Mouse (Mus musculus) hindbrain, embryonic 16.5 days (tissue): Measurements from ENCODE around the gene Anxa9. TPM values are rescaled to one million over a fixed set of nuclear protein-coding genes. Genes with fewer than 3 reads are reported as not detected.
"Not testable (repeated sequence)": the region's sequence is repeated elsewhere in the genome, so short reads cannot be mapped to it uniquely, and the experiment has no call there.

Experiments used
- ATAC-seq: fragments of 200-750 bp; cut with Nextera tagmentation; 2 replicates; pipeline ENCODE4 v1.8.0; 2017; ENCODE audit warnings: moderate TSS enrichment, moderate library complexity
- H3K27ac ChIP-seq: fragments of 300-500 bp; sonication (generic); 2 replicates; pipeline ENCODE4 v1.5.1; 2014; ENCODE audit warnings: low read depth, mild to moderate bottlenecking, control low read depth, low read length, moderate library complexity
- H3K27me3 ChIP-seq: fragments of 300-500 bp; sonication (generic); replicated peaks from 2 replicates; pipeline ENCODE4 v1.6.1; 2014; ENCODE audit warnings: low read length; ENCODE audit not compliant: control insufficient read depth, insufficient read depth
- H3K36me3 ChIP-seq: fragments of 300-500 bp; sonication (generic); 2 replicates; pipeline ENCODE4 v1.6.1; 2014; ENCODE audit warnings: mild to moderate bottlenecking, low read length, moderate library complexity, mixed read lengths; ENCODE audit not compliant: control insufficient read depth, insufficient read depth
- H3K4me1 ChIP-seq: fragments of 300-500 bp; sonication (generic); 2 replicates; pipeline ENCODE4 v1.6.1; 2014; ENCODE audit warnings: low read depth, low read length; ENCODE audit not compliant: control insufficient read depth, insufficient read depth
- H3K4me2 ChIP-seq: fragments of 300-500 bp; sonication (generic); 2 replicates; pipeline ENCODE4 v1.6.1; 2014; ENCODE audit warnings: mild to moderate bottlenecking, low read length, control low read depth, moderate library complexity
- H3K4me3 ChIP-seq: fragments of 300-500 bp; sonication (generic); 2 replicates; pipeline ENCODE4 v1.5.1; 2014; ENCODE audit warnings: mild to moderate bottlenecking, low read length, control low read depth, moderate library complexity
- H3K9ac ChIP-seq: fragments of 300-500 bp; sonication (generic); 2 replicates; pipeline ENCODE4 v1.6.1; 2014; ENCODE audit warnings: low read depth, mild to moderate bottlenecking, control low read depth, low read length, moderate library complexity
- H3K9me3 ChIP-seq: fragments of 300-500 bp; sonication (generic); 2 replicates; pipeline ENCODE4 v1.6.1; 2014; ENCODE audit warnings: mild to moderate bottlenecking, low read length, moderate library complexity; ENCODE audit not compliant: control insufficient read depth
- WGBS: fragments of 180-500 bp; shearing (Covaris S2); extraction: QIAGEN DNeasy Blood & Tissue Kit; methylation state at CpG from one replicate; pipeline ENCODE4 v1.1.7; 2014; 5-methylcytosine and 5-hydroxymethylcytosine counted together
- polyA plus RNA-seq: library from polyadenylated mRNA; unstranded; fragments of >200 nt; fragmentation: Nextera tagmentation; extraction: Ambion mirVana; gene quantifications from 2 replicates; pipeline ENCODE4 v1.2.1, GENCODE M21; 2015

Gene Anxa9
- 0.35 TPM in 2 replicates for polyA plus RNA-seq

DNA sequence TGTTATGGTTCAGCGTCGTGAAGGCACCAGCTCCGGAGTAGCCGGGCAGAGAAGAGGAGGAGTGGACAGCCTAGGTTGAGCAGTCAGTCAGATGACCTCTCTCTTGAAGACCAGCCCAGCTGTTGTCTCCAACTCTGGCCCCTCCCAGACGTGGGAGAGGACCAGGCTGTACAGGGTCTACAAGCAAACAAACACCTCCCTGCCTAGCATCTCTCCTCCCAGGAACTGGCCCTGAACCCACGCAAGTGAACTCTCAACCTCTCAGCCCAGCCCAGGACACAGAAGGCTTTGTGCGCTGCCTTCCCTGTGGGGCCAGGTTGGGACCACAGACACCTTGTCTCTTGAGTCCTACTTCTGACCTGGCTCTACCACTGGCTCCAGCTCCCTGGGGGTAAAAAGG is at the start of gene Anxa9:
Gene Anxa9, minus strand, starts transcription at position 77 of the 400 bp plus-strand sequence.
- no peaks in the 10 kb centered on the region for H3K36me3 ChIP-seq
- no peaks in the 10 kb centered on the region for H3K9me3 ChIP-seq
- H3K4me2 ChIP-seq, result no peak within 1 kb of the TSS
- H3K4me3 ChIP-seq, result no peak within 1 kb of the TSS
- 76% methylated on average over 7 of the region's 7 CpGs for WGBS
- H3K9ac ChIP-seq, result no peak within 1 kb of the TSS
- no peaks in the 10 kb centered on the region for H3K27me3 ChIP-seq
- no peaks in the 10 kb centered on the region for H3K4me1 ChIP-seq
- H3K27ac ChIP-seq, result no peak within 1 kb of the TSS
- no peak for ATAC-seq

DNA sequence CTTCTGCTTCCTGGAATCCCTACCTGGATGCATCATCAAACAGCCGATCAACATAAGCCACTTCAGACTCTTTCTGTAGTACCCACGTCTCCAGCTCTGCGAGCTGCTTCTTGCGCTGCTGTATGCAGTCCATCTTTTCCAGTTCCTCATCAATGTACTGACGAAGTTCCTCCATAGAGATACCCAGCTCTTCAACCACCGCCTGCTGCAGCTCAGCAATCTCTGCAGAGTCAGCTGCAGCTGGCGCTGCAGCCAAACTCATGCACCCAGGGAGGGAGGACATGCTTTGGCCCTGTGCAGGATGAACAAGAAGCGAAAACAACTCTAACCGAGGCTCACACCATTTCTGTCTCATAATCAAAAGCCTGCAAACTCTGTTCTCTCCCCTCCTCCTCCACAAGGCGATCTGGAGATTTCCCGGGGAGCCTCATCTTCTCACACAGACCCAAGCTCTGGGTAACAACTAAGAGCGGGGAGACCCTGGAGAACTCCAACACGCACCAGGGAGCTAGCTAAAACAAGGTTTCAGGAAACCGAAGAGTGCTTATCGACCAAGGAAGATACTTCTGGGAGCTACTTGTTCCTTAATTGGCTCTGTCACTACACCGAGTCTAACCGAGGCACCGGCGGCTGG is 49.1 kb upstream of the Anxa9 start:
- H3K9me3 ChIP-seq, H3K4me1 ChIP-seq, H3K9ac ChIP-seq, H3K27me3 ChIP-seq, H3K36me3 ChIP-seq, H3K27ac ChIP-seq: not testable (repeated sequence)
- WGBS, result 35% methylated on average over 6 of the region's 19 CpGs
- peak overlapping the region; percentile 51 for H3K4me3 ChIP-seq
- peak overlapping the region; percentile 44 for H3K4me2 ChIP-seq
- ATAC-seq, result 0 out of 2 replicates have a peak, but pooled peaks have one; percentile 13

DNA sequence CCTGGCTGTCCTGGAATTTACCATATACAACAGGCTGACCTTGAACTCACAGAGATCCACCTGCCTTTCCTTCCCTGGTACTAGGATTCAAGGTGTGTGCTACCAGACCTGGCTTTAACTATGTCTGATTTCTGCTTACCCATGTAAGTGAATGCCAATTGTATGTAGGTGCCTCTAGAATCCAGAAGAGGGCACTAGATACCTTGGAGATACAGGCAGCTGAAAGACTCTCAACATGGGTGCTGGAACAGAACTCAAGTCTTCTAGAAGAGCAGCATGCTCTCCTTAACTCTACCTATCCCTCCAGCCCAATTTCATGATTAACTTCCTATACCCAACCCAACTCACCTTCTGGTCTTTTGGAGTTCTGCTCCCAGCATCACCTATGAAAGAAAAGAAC is 42.5 kb upstream of the Anxa9 start:
- Histone ChIP-seq H3K9ac (no peak overlapping the region), H3K36me3 (peaks cover 40% of the 10 kb centered on the region), H3K4me1 (no peaks in the 10 kb centered on the region), H3K27ac (no peak overlapping the region), H3K4me2 (no peak overlapping the region), H3K4me3 (no peak overlapping the region), H3K9me3 (no peaks in the 10 kb centered on the region), H3K27me3 (no peaks in the 10 kb centered on the region)
- ATAC-seq, result no peak

DNA sequence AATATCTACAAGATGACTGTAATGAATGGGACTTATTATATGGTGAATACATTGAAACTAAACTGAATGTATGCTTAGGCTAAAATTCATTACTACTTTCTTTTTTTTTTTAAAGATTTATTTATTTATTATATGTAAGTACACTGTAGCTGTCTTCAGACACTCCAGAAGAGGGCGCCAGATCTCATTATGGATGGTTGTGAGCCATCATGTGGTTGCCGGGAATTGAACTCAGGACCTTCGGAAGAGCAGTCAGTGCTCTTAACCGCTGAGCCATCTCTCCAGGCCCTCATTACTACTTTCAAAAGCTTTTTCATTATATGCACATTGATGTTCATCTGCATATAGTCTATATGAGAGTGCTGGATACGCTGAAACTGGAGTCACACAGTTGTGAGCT is 41.4 kb upstream of the Anxa9 start:
- H3K27ac ChIP-seq, H3K4me1 ChIP-seq, H3K4me2 ChIP-seq, H3K9ac ChIP-seq, H3K4me3 ChIP-seq, ATAC-seq, H3K9me3 ChIP-seq, H3K27me3 ChIP-seq: not testable (repeated sequence)
- 97% methylated on average over 4 of the region's 5 CpGs for WGBS
- H3K36me3 ChIP-seq, result peaks cover 42% of the 10 kb centered on the region

DNA sequence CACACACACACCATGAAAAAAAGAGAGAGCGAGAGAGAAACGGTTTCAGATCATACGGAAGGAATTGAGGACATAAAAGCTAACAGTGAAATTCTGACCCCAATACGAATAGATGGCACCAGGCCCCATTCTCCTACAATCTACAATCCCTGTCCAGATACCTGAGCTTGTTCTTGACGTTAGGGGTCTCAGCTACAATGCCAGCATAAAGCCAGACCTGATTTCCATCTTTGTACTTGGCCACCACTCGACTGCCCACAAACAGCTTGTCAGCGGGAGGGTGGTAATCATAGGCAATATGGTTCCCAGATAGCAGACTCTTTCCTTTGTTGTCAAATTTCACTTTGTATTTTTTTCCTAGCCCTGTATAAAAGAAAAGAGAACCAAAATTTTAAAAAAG is 39.5 kb upstream of the Anxa9 start:
- H3K4me1 ChIP-seq, result no peaks in the 10 kb centered on the region
- no peaks in the 10 kb centered on the region for H3K27me3 ChIP-seq
- no peak for ATAC-seq
- H3K4me3 ChIP-seq, result no peak overlapping the region
- H3K27ac ChIP-seq, result no peak overlapping the region
- no peaks in the 10 kb centered on the region for H3K9me3 ChIP-seq
- H3K9ac ChIP-seq, result no peak overlapping the region
- 94% methylated on average over 7 of the region's 7 CpGs for WGBS
- no peak overlapping the region for H3K4me2 ChIP-seq
- H3K36me3 ChIP-seq, result peaks cover 51% of the 10 kb centered on the region

DNA sequence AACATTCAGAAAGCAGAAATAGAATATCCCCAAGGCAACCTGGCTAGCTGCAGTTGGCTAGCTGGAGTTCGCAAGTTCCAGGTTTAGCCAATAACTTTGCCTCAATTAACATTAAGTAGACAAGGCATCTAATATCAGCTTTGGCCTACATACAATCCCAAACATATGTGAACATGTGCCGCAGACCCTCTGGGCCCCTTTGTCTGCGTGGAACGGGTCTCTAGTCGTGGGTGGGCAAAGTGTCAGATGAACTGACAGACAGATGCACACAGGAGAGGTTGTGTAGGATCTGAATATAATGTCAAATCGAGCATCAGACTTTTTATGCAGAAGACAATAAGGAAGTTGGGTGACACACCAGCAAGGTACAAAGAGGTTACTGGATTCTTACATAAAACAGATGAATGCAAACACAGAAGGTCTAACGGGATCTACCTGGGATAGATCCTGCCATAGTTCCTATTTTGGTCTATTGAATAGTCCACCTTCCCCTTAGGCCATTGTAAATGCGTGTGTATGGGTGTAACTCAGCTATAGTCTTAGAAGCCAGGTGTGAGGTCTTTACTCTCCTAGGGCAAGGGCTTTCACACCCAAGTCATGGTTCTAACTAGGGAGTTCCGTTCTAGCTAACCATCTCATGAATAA is 36.5 kb upstream of the Anxa9 start:
- not testable (repeated sequence) for H3K27ac ChIP-seq, H3K9ac ChIP-seq, H3K4me2 ChIP-seq, ATAC-seq, H3K4me1 ChIP-seq, H3K9me3 ChIP-seq, H3K4me3 ChIP-seq, H3K27me3 ChIP-seq
- peaks cover 63% of the 10 kb centered on the region for H3K36me3 ChIP-seq
- 95% methylated on average over 9 of the region's 9 CpGs for WGBS

DNA sequence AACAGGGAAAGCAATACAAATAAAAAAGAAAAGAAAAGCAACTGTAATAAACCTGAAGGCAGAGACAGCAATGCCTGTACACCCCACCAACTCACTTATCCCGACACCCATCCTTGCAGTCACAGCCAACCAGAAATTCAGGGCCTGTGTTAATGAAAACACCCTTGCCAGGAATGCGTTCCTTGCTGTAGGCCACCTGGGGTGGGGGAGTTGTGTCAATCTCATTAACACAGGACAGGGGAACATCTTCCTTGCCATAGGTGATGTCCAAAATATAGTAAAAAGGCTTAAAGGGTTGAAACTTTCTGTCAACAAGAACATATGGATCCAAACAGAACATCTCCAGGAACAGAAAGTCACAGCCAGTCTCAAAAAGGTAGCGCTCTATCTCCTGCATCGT is 31.3 kb upstream of the Anxa9 start:
- no peak for ATAC-seq
- H3K27me3 ChIP-seq, result no peaks in the 10 kb centered on the region
- 94% methylated on average over 4 of the region's 4 CpGs for WGBS
- peaks cover 73% of the 10 kb centered on the region for H3K36me3 ChIP-seq
- H3K9ac ChIP-seq, result no peak overlapping the region
- no peaks in the 10 kb centered on the region for H3K9me3 ChIP-seq
- H3K4me3 ChIP-seq, result no peak overlapping the region
- no peaks in the 10 kb centered on the region for H3K4me1 ChIP-seq
- no peak overlapping the region for H3K27ac ChIP-seq
- H3K4me2 ChIP-seq, result no peak overlapping the region

DNA sequence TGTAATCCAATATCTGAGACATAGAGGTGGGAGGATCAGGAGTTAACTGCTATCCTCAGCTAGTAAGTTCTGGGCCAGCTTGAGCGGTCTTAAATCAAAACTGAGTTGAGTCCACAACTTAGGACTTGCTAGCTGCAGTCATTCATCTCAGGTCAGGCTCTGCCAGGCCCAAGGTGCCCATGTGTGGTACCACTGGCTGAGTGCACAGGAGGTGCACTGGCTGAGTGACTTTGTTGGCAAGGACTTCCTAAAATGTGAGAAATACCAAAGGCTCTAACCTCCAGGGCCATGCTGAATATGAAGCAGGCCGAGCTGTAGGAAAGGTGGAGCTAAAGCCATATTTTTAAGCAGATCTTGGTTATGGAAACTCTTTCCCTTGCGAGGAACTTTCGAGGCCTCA is 30.4 kb upstream of the Anxa9 start:
- no peak overlapping the region for H3K4me2 ChIP-seq
- no peaks in the 10 kb centered on the region for H3K9me3 ChIP-seq
- no peaks in the 10 kb centered on the region for H3K4me1 ChIP-seq
- H3K36me3 ChIP-seq, result peaks cover 74% of the 10 kb centered on the region
- H3K9ac ChIP-seq, result no peak overlapping the region
- 95% methylated on average over 4 of the region's 4 CpGs for WGBS
- H3K27me3 ChIP-seq, result no peaks in the 10 kb centered on the region
- no peak for ATAC-seq
- H3K27ac ChIP-seq, result no peak overlapping the region
- no peak overlapping the region for H3K4me3 ChIP-seq

DNA sequence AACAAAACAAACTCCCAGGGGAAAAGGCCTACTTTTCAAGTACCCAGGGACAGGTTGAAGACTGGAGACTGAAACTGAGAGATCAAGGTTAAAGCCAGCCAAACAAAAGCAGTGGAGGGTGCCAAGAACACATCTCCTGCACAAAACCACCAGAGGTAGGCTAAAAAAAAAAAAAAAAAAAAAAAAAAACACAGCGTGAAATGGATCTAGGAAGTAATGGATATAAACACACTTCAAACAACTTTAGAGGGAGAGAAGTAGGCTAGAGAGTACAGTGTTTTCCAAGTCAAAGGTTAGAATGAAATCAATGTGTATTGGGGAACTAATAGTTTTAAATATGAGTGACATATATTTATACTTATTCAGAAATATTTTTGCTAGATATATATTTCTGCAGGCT is 24.6 kb upstream of the Anxa9 start:
- Histone ChIP-seq H3K36me3 (peaks cover 51% of the 10 kb centered on the region), H3K9me3 (no peaks in the 10 kb centered on the region), H3K4me2 (no peak overlapping the region), H3K4me3 (no peak overlapping the region), H3K4me1 (no peaks in the 10 kb centered on the region), H3K27ac (no peak overlapping the region), H3K27me3 (no peaks in the 10 kb centered on the region), H3K9ac (no peak overlapping the region)
- WGBS, result 88% methylated on average over 1 of the region's 1 CpGs
- ATAC-seq, result no peak
